Mouse (Mus musculus) gastrocnemius, postnatal 25 days (tissue): ENCODE data around the gene Bckdk. TPM values are rescaled to one million over a fixed set of nuclear protein-coding genes. Genes with fewer than 3 reads are reported as not detected.
"Not testable (repeated sequence)": the region's sequence is repeated elsewhere in the genome, so short reads cannot be mapped to it uniquely, and the experiment has no call there.

Experiments
- DNase-seq: peaks from one replicate; pipeline ENCODE4 v3.0.0; 2022
- total RNA-seq, 2 experiments: library from RNA; stranded (reverse); gene quantifications; 1 replicate in 1 of 2; 2 replicates in 1 of 2; pipeline ENCODE4 v1.2.3; 2021

Gene Bckdk
- total RNA-seq, 2 experiments from 2014 or later = 142 to 143 TPM

GRCm38 (mm10) chr7:127895891-127896290 is 8.0 kb upstream of the Bckdk start:
- DNase-seq = not testable (repeated sequence)

GRCm38 (mm10) chr7:127896384-127896783 is 7.5 kb upstream of the Bckdk start:
- no peak for DNase-seq

- DNase-seq = no peak
Measured at GRCm38 (mm10) chr7:127897542-127897941, 6.3 kb upstream of the Bckdk start.

GRCm38 (mm10) chr7:127898179-127898956 is 5.5 kb upstream of the Bckdk start:
- no peak for DNase-seq

- no peak for DNase-seq
Measured at GRCm38 (mm10) chr7:127899997-127900396, 3.9 kb upstream of the Bckdk start.

- no peak for DNase-seq
Measured at GRCm38 (mm10) chr7:127901772-127902171, 2.1 kb upstream of the Bckdk start.

GRCm38 (mm10) chr7:127907939-127908338 is 4.1 kb downstream of the Bckdk start:
- DNase-seq = no peak

GRCm38 (mm10) chr7:127908656-127909055 is 4.8 kb downstream of the Bckdk start:
- DNase-seq = peak; percentile 52

- DNase-seq = peak; percentile 89
Measured at GRCm38 (mm10) chr7:127912190-127912871, 8.4 kb downstream of the Bckdk start, which contains the start of gene Kat8. Gene Kat8, plus strand, starts transcription at chr7:127912516.

GRCm38 (mm10) chr7:127912938-127913337 is 9.1 kb downstream of the Bckdk start:
- DNase-seq = no peak

GRCm38 (mm10) chr7:127915293-127915692 is 11.4 kb downstream of the Bckdk start:
- no peak for DNase-seq

- DNase-seq = no peak
Measured at GRCm38 (mm10) chr7:127918203-127918602, 14.3 kb downstream of the Bckdk start.

- no peak for DNase-seq
Measured at GRCm38 (mm10) chr7:127919290-127919689, 15.4 kb downstream of the Bckdk start.

- DNase-seq = no peak
Measured at GRCm38 (mm10) chr7:127921516-127921915, 17.6 kb downstream of the Bckdk start.

GRCm38 (mm10) chr7:127922451-127923275 is 18.8 kb downstream of the Bckdk start:
- no peak for DNase-seq

GRCm38 (mm10) chr7:127923714-127924113 is 19.8 kb downstream of the Bckdk start:
- DNase-seq = no peak

GRCm38 (mm10) chr7:127925252-127925651 is 21.4 kb downstream of the Bckdk start:
- DNase-seq = no peak

- DNase-seq = no peak
Measured at GRCm38 (mm10) chr7:127926066-127926465, 22.2 kb downstream of the Bckdk start.

- DNase-seq = no peak
Measured at GRCm38 (mm10) chr7:127926846-127927245, 23.0 kb downstream of the Bckdk start.

GRCm38 (mm10) chr7:127927726-127928125 is 23.8 kb downstream of the Bckdk start:
- no peak for DNase-seq

GRCm38 (mm10) chr7:127928596-127928995 is 24.7 kb downstream of the Bckdk start:
- no peak for DNase-seq

- DNase-seq = no peak
Measured at GRCm38 (mm10) chr7:127929923-127930322, 26.0 kb downstream of the Bckdk start, which contains the start of gene Prss8. Gene Prss8, minus strand, starts transcription at chr7:127930104.

- no peak for DNase-seq
Measured at GRCm38 (mm10) chr7:127930636-127931035, 26.8 kb downstream of the Bckdk start.
